Mouse (Mus musculus): Measurements from ENCODE around the gene Dcaf17.

Gene Dcaf17

GRCm38 (mm10) chr2:71050511-71050910 is 4.6 kb upstream of the Dcaf17 start:
- ATAC-seq (ENCODE audit: insufficient number of reproducible peaks, low FRiP score, low TSS enrichment) = no peak

GRCm38 (mm10) chr2:71054716-71055115 is 412 bp upstream of the Dcaf17 start:
- no peak for ATAC-seq (ENCODE audit: insufficient number of reproducible peaks, low FRiP score, low TSS enrichment)

GRCm38 (mm10) chr2:71056115-71056835 is 1.1 kb downstream of the Dcaf17 start:
- ATAC-seq (ENCODE audit: insufficient number of reproducible peaks, low FRiP score, low TSS enrichment) = no peak

GRCm38 (mm10) chr2:71071601-71072000 is 16.5 kb downstream of the Dcaf17 start:
- ATAC-seq (ENCODE audit: insufficient number of reproducible peaks, low FRiP score, low TSS enrichment) = no peak

GRCm38 (mm10) chr2:71073330-71073729 is 18.2 kb downstream of the Dcaf17 start:
- no peak for ATAC-seq (ENCODE audit: insufficient number of reproducible peaks, low FRiP score, low TSS enrichment)

GRCm38 (mm10) chr2:71073828-71074227 is 18.7 kb downstream of the Dcaf17 start:
- no peak for ATAC-seq (ENCODE audit: insufficient number of reproducible peaks, low FRiP score, low TSS enrichment)

- ATAC-seq (ENCODE audit: insufficient number of reproducible peaks, low FRiP score, low TSS enrichment) = no peak
Observed at GRCm38 (mm10) chr2:71082416-71082815, 27.3 kb downstream of the Dcaf17 start.

GRCm38 (mm10) chr2:71083454-71084193 is 28.5 kb downstream of the Dcaf17 start:
- no peak for ATAC-seq (ENCODE audit: insufficient number of reproducible peaks, low FRiP score, low TSS enrichment)

- no peak for ATAC-seq (ENCODE audit: insufficient number of reproducible peaks, low FRiP score, low TSS enrichment)
Observed at GRCm38 (mm10) chr2:71089766-71090165, 34.6 kb downstream of the Dcaf17 start.

- no peak for ATAC-seq (ENCODE audit: insufficient number of reproducible peaks, low FRiP score, low TSS enrichment)
Observed at GRCm38 (mm10) chr2:71090660-71091445, 35.7 kb downstream of the Dcaf17 start.

GRCm38 (mm10) chr2:71096170-71096569 is 41.0 kb downstream of the Dcaf17 start:
- ATAC-seq (ENCODE audit: insufficient number of reproducible peaks, low FRiP score, low TSS enrichment) = no peak

- no peak for ATAC-seq (ENCODE audit: insufficient number of reproducible peaks, low FRiP score, low TSS enrichment)
Observed at GRCm38 (mm10) chr2:71102621-71103291, 47.6 kb downstream of the Dcaf17 start.

GRCm38 (mm10) chr2:71103292-71103680 is 48.2 kb downstream of the Dcaf17 start:
- ATAC-seq (ENCODE audit: insufficient number of reproducible peaks, low FRiP score, low TSS enrichment) = no peak

GRCm38 (mm10) chr2:71104696-71105095 is 49.6 kb downstream of the Dcaf17 start:
- ATAC-seq (ENCODE audit: insufficient number of reproducible peaks, low FRiP score, low TSS enrichment) = no peak

GRCm38 (mm10) chr2:71105469-71106215 is 50.5 kb downstream of the Dcaf17 start:
- no peak for ATAC-seq (ENCODE audit: insufficient number of reproducible peaks, low FRiP score, low TSS enrichment)

GRCm38 (mm10) chr2:71107225-71107624 is 52.1 kb downstream of the Dcaf17 start:
- no peak for ATAC-seq (ENCODE audit: insufficient number of reproducible peaks, low FRiP score, low TSS enrichment)

- ATAC-seq (ENCODE audit: insufficient number of reproducible peaks, low FRiP score, low TSS enrichment) = no peak
Observed at GRCm38 (mm10) chr2:71108541-71108940, 53.4 kb downstream of the Dcaf17 start.

- no peak for ATAC-seq (ENCODE audit: insufficient number of reproducible peaks, low FRiP score, low TSS enrichment)
Observed at GRCm38 (mm10) chr2:71113489-71114171, 58.5 kb downstream of the Dcaf17 start.

GRCm38 (mm10) chr2:71116151-71116550 is 61.0 kb downstream of the Dcaf17 start:
- ATAC-seq (ENCODE audit: insufficient number of reproducible peaks, low FRiP score, low TSS enrichment) = no peak
